In genomic region chr17:30262943-30263342, GRCm38 (mm10) we compare ENCODE assay signal across 13 mouse cellular contexts.
DNase-seq lines count a peak whose midpoint lies in the region; ATAC-seq and TF ChIP-seq lines count a peak whose summit lies in the region.
"Had no signal": no experiment of that assay in that cellular context is flagged by ENCODE, and none has a peak within 500 bp of the region (broad histone marks: within the 10 kb centered on the region; RNA-seq: fewer than 3 reads in every experiment).

No protein-coding gene starts in this region.

- peak overlapping the region; percentile 25; the same call in 1 of the 2 replicates for H3K27ac ChIP-seq in kidney, postnatal 0 days
- peak overlapping the region; percentile 66; the same call in 1 of the 2 replicates for H3K27ac ChIP-seq in brown adipose tissue, adult 24 weeks (replicated peaks; ENCODE audit: low read depth, low read length)
- H3K27ac ChIP-seq in forebrain, embryonic 16.5 days (ENCODE audit: low read length) = no peak overlapping the region
- H3K27ac ChIP-seq in limb, embryonic 10.5 days = peak overlapping the region; percentile 75
- H3K27ac ChIP-seq: heart, embryonic 13.5 days; liver, embryonic 13.5 days; stomach, embryonic 15.5 days had no signal

- no peak for TF ChIP-seq CTCF in kidney, postnatal 0 days (IDR thresholded peaks at IDR 0.05; ENCODE audit: low read depth)

- WGBS in kidney, postnatal 0 days = 51% methylated on average over 6 of the region's 6 CpGs
- WGBS in forebrain, embryonic 16.5 days = 33% methylated on average over 6 of the region's 6 CpGs
- 82% methylated on average over 6 of the region's 6 CpGs for WGBS in limb, embryonic 10.5 days

- H3K9me3 ChIP-seq in kidney, postnatal 0 days (replicated peaks; ENCODE audit: low read length) = no peaks in the 10 kb centered on the region
- H3K9me3 ChIP-seq in forebrain, embryonic 16.5 days (ENCODE audit: control insufficient read depth, low read length) = no peaks in the 10 kb centered on the region
- H3K9me3 ChIP-seq in limb, embryonic 10.5 days (replicated peaks) = no peaks in the 10 kb centered on the region
- H3K9me3 ChIP-seq: heart, embryonic 13.5 days; liver, embryonic 13.5 days; stomach, embryonic 15.5 days had no signal

- H3K4me2 ChIP-seq in kidney, postnatal 0 days (ENCODE audit: low read length) = no peak overlapping the region
- H3K4me2 ChIP-seq in forebrain, embryonic 16.5 days (ENCODE audit: low read length) = no peak overlapping the region
- H3K4me2 ChIP-seq: heart, embryonic 13.5 days; liver, embryonic 13.5 days; stomach, embryonic 15.5 days had no signal

- no peak overlapping the region for H3K9ac ChIP-seq in kidney, postnatal 0 days (ENCODE audit: low read depth, low read length)
- H3K9ac ChIP-seq in forebrain, embryonic 16.5 days (replicated peaks; ENCODE audit: low read depth, low read length) = no peak overlapping the region
- H3K9ac ChIP-seq: heart, embryonic 13.5 days; liver, embryonic 13.5 days; stomach, embryonic 15.5 days had no signal

- no peak for DNase-seq in kidney, postnatal 0 days (ENCODE audit: low spot score)
- no peak for DNase-seq in kidney, postnatal 4 days
- DNase-seq in limb, embryonic 10.5 days (ENCODE audit: low spot score) = no peak
- no peak for DNase-seq in cerebellum, postnatal 10 days
- DNase-seq in spleen, adult 12 weeks (ENCODE audit: low spot score) = no peak
- DNase-seq: cerebellum, postnatal 14 days; liver, embryonic 13.5 days; spleen, adult 18-20 months; thymus, postnatal 25 days had no signal

- no peaks in the 10 kb centered on the region for H3K27me3 ChIP-seq in kidney, postnatal 0 days (ENCODE audit: insufficient read depth, low read length)
- H3K27me3 ChIP-seq in forebrain, embryonic 16.5 days (replicated peaks; ENCODE audit: control insufficient read depth, insufficient read depth, low read length) = no peaks in the 10 kb centered on the region
- H3K27me3 ChIP-seq in limb, embryonic 10.5 days (ENCODE audit: low read depth, poor library complexity, severe bottlenecking) = no peaks in the 10 kb centered on the region
- H3K27me3 ChIP-seq: heart, embryonic 13.5 days; liver, embryonic 13.5 days; stomach, embryonic 15.5 days had no signal

- no peak overlapping the region for H3K4me3 ChIP-seq in kidney, postnatal 0 days (replicated peaks; ENCODE audit: low read depth, low read length)
- no peak overlapping the region for H3K4me3 ChIP-seq in brown adipose tissue, adult 24 weeks (ENCODE audit: insufficient read depth, low read depth, low read length)
- H3K4me3 ChIP-seq in forebrain, embryonic 16.5 days (replicated peaks; ENCODE audit: low read length) = no peak overlapping the region
- H3K4me3 ChIP-seq in limb, embryonic 10.5 days = no peak overlapping the region
- H3K4me3 ChIP-seq: heart, embryonic 13.5 days; liver, embryonic 13.5 days; stomach, embryonic 15.5 days had no signal

- H3K36me3 ChIP-seq in kidney, postnatal 0 days (ENCODE audit: insufficient read depth, low read length) = no peaks in the 10 kb centered on the region
- H3K36me3 ChIP-seq in forebrain, embryonic 16.5 days (ENCODE audit: control insufficient read depth, insufficient read depth) = no peaks in the 10 kb centered on the region
- no peaks in the 10 kb centered on the region for H3K36me3 ChIP-seq in limb, embryonic 10.5 days
- H3K36me3 ChIP-seq: liver, embryonic 13.5 days; stomach, embryonic 15.5 days had no signal

- no peak for ATAC-seq in kidney, postnatal 0 days (replicated peaks; ENCODE audit: low FRiP score, low read depth)
- ATAC-seq in forebrain, embryonic 16.5 days = peak; percentile 47; the same call in 1 of the 2 replicates

- peaks cover 20% of the 10 kb centered on the region for H3K4me1 ChIP-seq in kidney, postnatal 0 days (replicated peaks; ENCODE audit: insufficient read depth, low read length)
- peaks cover 21% of the 10 kb centered on the region for H3K4me1 ChIP-seq in brown adipose tissue, adult 24 weeks (ENCODE audit: control insufficient read depth, insufficient read depth, insufficient read length, low read length)
- peaks cover 17% of the 10 kb centered on the region for H3K4me1 ChIP-seq in forebrain, embryonic 16.5 days (replicated peaks; ENCODE audit: control insufficient read depth, insufficient read depth, low read length)
- H3K4me1 ChIP-seq in limb, embryonic 10.5 days = peaks cover 54% of the 10 kb centered on the region
